Mouse (Mus musculus) liver, postnatal 0 days (tissue): ENCODE measurements at regions not wholly inside any gene's neighbourhood (a gene's known extent, or its start where the extent isn't known, plus 50 kb on each side); places are given as distances from the start of the nearest gene placed in this dataset.

Experiments used
- ATAC-seq: fragments of 200-750 bp; cut with Nextera tagmentation; 2 replicates; pipeline ENCODE4 v1.8.0; 2017; ENCODE audit warnings: mild to moderate bottlenecking, moderate library complexity
- DNase-seq: peaks from one replicate; pipeline ENCODE4 v3.0.0-alpha.2; 2016
- H3K27ac ChIP-seq: fragments of 300-500 bp; sonication (generic); 2 replicates; pipeline ENCODE4 v1.5.1; 2014; ENCODE audit warnings: antibody characterized with exemption, moderate library complexity, mild to moderate bottlenecking, low read depth
- H3K27me3 ChIP-seq: fragments of 300-500 bp; sonication (generic); 2 replicates; pipeline ENCODE4 v1.6.1; 2014; ENCODE audit warnings: low read length, control low read depth, mixed read lengths; ENCODE audit not compliant: insufficient read depth
- H3K36me3 ChIP-seq: fragments of 300-500 bp; sonication (generic); replicated peaks from 2 replicates; pipeline ENCODE4 v1.6.1; 2014; ENCODE audit warnings: mild to moderate bottlenecking, control low read depth, low read length, moderate library complexity, mixed read lengths; ENCODE audit not compliant: insufficient read depth
- H3K4me1 ChIP-seq: fragments of 300-500 bp; sonication (generic); 2 replicates; pipeline ENCODE4 v1.6.1; 2014; ENCODE audit warnings: antibody characterized with exemption, mild to moderate bottlenecking, control low read depth; ENCODE audit not compliant: insufficient read depth
- H3K4me2 ChIP-seq: fragments of 300-500 bp; sonication (generic); 2 replicates; pipeline ENCODE4 v1.6.1; 2014; ENCODE audit warnings: low read depth, mild to moderate bottlenecking, low read length, moderate library complexity, mixed read lengths
- H3K4me3 ChIP-seq: fragments of 300-500 bp; sonication (generic); 2 replicates; pipeline ENCODE4 v1.5.1; 2014; ENCODE audit warnings: low read depth, low read length
- H3K9ac ChIP-seq: fragments of 300-500 bp; sonication (generic); replicated peaks from 2 replicates; pipeline ENCODE4 v1.6.1; 2014; ENCODE audit warnings: mild to moderate bottlenecking, moderate library complexity
- H3K9me3 ChIP-seq: fragments of 300-500 bp; sonication (generic); 2 replicates; pipeline ENCODE4 v1.6.1; 2016; ENCODE audit warnings: mild to moderate bottlenecking, control low read depth, low read length, mixed read lengths
- CTCF ChIP-seq: sonication (generic); IDR thresholded peaks from 2 replicates; pipeline ENCODE4 v1.5.1; 2016; ENCODE audit warnings: antibody characterized with exemption, low read depth
- EP300 ChIP-seq: IDR thresholded peaks from 2 replicates; pipeline ENCODE4 v1.6.1; 2016; ENCODE audit warnings: antibody characterized with exemption, low read depth, mild to moderate bottlenecking
- WGBS: fragments of 180-500 bp; shearing (Covaris S2); extraction: QIAGEN DNeasy Blood & Tissue Kit; methylation state at CpG from one replicate; pipeline ENCODE4 v1.1.7; 2014; ENCODE audit not compliant: insufficient replicate concordance; 5-methylcytosine and 5-hydroxymethylcytosine counted together

- peak overlapping the region; percentile 16; the same call in 1 of the 2 replicates for H3K27ac ChIP-seq
- WGBS: 67% methylated on average over 1 of the region's 1 CpGs
- H3K4me1 ChIP-seq: no peaks in the 10 kb centered on the region
- H3K4me3 ChIP-seq: no peak overlapping the region
- TF ChIP-seq CTCF (no peak), EP300 (no peak)
- ATAC-seq: peak; percentile 85
- DNase-seq: no peak
- no peaks in the 10 kb centered on the region for H3K36me3 ChIP-seq
- H3K9ac ChIP-seq: no peak overlapping the region
- H3K9me3 ChIP-seq: no peaks in the 10 kb centered on the region
- no peak overlapping the region for H3K4me2 ChIP-seq
- H3K27me3 ChIP-seq: no peaks in the 10 kb centered on the region
Measured at GRCm38 (mm10) chr10:104042387-104042775, 100.4 kb upstream of the Gm21293 start.

- DNase-seq (no peak), ATAC-seq (peak; percentile 31; the same call in 1 of the 2 replicates)
- Histone ChIP-seq H3K36me3 (no peaks in the 10 kb centered on the region), H3K4me1 (no peaks in the 10 kb centered on the region), H3K9me3 (no peaks in the 10 kb centered on the region), H3K4me3 (no peak overlapping the region), H3K4me2 (no peak overlapping the region), H3K27ac (no peak overlapping the region), H3K27me3 (no peaks in the 10 kb centered on the region), H3K9ac (no peak overlapping the region)
- TF ChIP-seq EP300 (peak; percentile 92), CTCF (no peak)
- 67% methylated on average over 1 of the region's 1 CpGs for WGBS
Measured at GRCm38 (mm10) chr10:104043569-104043968, 99.2 kb upstream of the Gm21293 start.
